Mouse (Mus musculus): ENCODE results near the gene Bdh2.

The Bdh2 gene

DNA sequence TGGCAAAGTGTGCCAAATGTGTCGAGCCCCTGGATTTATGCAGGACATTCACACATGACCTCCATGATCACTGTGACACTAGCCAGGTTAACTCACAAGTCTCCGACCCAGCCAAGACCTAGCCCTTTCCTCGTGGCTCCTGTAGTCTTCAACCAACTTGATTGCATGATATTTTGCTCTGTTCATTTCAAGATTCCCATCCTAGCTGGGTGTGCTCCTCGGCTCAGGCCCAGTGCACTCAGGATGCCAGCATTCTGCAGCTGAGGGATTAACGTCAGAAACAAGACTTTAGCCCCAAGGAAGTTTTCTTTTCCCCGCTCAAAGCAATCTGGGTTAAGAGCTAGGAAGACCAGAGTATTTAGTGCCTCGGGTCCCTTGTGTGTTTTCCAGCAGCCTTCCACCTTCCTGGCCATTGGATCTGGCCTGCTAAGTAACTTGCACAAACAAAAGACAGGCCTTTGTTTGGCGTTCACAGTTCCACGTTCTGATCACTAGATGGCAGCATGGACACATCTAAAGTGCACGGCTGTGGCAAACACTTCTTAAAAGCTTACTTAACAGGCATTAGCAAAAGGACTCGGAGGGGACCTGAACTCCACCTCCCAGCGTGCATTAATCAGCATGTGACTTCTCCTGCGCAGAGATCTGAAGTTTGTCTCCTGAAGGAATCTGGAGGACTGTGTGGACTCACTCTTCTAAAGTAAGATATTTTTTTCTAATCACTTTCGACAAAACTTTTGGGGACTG, at the start of gene Bdh2:
Gene Bdh2 (plus strand): TSS at position 553 of the 747 bp plus-strand sequence.
- in situ Hi-C loops (cut with MboI; ENCODE audit: unreplicated experiment in 2 of 2): no loop called here

- in situ Hi-C loops (cut with MboI; ENCODE audit: unreplicated experiment in 2 of 2): no loop called here
Observed at GRCm38 (mm10) chr3:135232058-135232457, 49.0 kb upstream of the Bdh2 start.

GRCm38 (mm10) chr3:135232462-135232861, 48.6 kb upstream of the Bdh2 start:
- in situ Hi-C loops (cut with MboI; ENCODE audit: unreplicated experiment in 2 of 2): no loop called here

DNA sequence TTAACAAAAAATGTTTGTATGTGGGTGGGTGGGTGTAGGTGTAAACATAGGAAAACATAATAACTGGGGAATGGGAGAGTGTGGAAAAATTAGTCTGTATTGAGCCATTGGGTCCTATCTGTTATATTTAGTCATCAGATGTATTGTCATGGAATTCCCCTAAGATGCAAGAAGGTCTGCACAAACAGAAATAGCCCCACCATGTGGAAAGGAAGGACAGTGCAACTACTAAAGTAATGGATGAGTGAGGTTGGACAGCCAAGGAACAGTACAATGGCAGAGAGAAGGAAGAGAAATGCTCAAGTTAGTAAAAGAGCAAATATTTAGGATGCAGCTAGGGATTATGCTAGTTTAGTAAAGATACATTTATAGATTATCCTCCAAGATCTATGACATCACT, 35.3 kb upstream of the Bdh2 start:
- in situ Hi-C loops (cut with MboI; ENCODE audit: unreplicated experiment in 2 of 2): loop anchor here in 1 of 2 experiments (5.0 kb wide), 1 partner anchor 528 kb away; no protein-coding TSS in a partner anchor

GRCm38 (mm10) chr3:135246828-135247227, 34.2 kb upstream of the Bdh2 start:
- in situ Hi-C loops (cut with MboI; ENCODE audit: unreplicated experiment in 2 of 2): loop anchor here in 1 of 2 experiments (5.0 kb wide), 1 partner anchor 530 kb away; no protein-coding TSS in a partner anchor

- in situ Hi-C loops (cut with MboI; ENCODE audit: unreplicated experiment in 2 of 2): loop anchor here in 1 of 2 experiments (5.0 kb wide), 1 partner anchor 532 kb away; no protein-coding TSS in a partner anchor
Observed at GRCm38 (mm10) chr3:135249104-135249503, 31.9 kb upstream of the Bdh2 start.

DNA sequence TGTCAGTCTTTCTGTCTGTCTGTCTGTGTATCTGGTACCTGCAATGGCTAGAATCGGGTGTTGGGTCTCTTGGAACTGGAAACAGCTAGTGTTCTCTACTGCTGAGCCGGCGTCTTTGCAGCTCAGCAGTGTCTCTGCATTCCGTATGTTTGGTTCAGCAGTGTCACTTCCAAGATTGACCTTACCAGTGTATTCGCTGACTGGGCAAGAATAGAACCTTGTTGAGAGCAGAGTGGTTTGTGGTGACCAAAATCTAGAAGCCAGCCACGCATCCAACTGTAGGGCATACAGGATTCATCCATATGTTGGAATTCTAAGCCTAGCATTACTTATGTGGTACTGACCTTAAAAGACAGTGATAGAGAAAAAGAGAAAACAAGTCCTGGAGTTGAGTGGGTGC, 29.2 kb upstream of the Bdh2 start:
- in situ Hi-C loops (cut with MboI; ENCODE audit: unreplicated experiment in 2 of 2): no loop called here

GRCm38 (mm10) chr3:135254784-135255183, 26.2 kb upstream of the Bdh2 start:
- in situ Hi-C loops (cut with MboI; ENCODE audit: unreplicated experiment in 2 of 2): no loop called here

GRCm38 (mm10) chr3:135258919-135259318, 22.1 kb upstream of the Bdh2 start:
- in situ Hi-C loops (cut with MboI; ENCODE audit: unreplicated experiment in 2 of 2): no loop called here

- in situ Hi-C loops (cut with MboI; ENCODE audit: unreplicated experiment in 2 of 2): no loop called here
Observed at GRCm38 (mm10) chr3:135260233-135260632, 20.8 kb upstream of the Bdh2 start.

- in situ Hi-C loops (cut with MboI; ENCODE audit: unreplicated experiment in 2 of 2): no loop called here
Observed at GRCm38 (mm10) chr3:135268616-135269015, 12.4 kb upstream of the Bdh2 start.

DNA sequence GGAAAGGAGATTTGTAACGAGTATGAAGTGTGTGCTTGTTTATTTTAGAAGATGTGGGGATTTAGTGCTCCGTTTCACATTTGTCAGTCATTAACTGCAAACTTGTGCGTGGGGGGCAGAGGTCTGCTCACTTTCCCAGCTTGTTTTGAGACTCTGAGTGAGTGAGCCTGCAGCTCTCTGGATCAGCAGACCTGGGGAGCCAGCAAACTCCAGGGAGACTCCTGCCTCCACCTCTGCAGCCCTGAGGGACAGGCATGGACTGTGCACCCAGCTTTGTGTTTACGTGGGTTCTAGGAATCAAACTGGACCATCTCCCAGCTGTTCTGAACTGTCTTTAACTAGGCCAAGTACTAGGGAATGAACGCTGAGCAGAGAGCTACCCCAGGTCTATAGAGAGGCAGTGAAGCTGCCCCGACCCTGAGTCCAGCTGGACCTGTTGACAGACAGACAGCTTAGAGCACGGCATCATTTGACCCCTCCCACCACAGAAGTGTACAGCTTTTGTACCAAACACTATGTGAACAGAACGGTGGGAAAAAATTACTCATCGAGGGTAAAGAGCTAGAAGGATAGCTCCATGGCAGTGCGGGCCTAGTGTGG, 11.5 kb upstream of the Bdh2 start:
- in situ Hi-C loops (cut with MboI; ENCODE audit: unreplicated experiment in 2 of 2): no loop called here

DNA sequence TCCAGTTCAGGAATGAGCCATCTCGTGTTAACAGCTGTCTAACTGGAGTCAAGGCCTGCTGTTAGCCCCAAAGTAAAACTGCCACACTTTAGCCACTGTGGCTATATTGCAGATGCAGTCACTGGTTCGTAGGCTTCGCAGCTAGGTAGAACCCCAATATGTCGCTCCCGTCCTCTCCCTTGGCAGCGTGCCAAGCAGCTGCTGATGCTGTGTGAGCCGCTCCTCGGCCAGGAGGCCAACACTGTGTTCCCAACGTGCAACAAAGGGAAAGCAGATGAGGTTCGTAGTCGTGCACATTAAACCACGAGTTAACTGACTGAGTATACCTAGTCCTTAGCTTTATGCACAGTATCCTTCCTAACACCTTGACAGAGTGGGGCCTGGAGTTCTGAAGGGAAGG, 8.4 kb upstream of the Bdh2 start:
- in situ Hi-C loops (cut with MboI; ENCODE audit: unreplicated experiment in 2 of 2): no loop called here

DNA sequence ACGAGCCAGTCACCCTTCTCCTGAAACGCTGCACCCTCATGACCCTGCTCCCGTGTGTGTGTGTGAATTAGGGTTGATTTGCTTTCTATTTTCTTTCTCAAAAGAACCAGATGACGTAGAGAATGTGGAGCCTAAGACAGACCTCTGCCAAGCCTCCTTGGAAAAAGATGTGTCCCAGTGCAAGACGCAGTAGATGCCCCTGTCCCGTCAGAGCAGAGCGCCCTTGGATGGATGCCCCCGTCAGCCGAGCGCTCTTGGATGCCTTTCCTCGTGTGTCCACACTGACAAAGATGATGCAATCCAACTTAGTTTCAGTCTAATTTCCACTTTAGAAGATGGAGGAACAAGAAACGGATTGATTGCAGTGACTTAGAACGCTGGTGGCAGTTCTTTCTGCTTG, 8.0 kb upstream of the Bdh2 start:
- in situ Hi-C loops (cut with MboI; ENCODE audit: unreplicated experiment in 2 of 2): no loop called here

DNA sequence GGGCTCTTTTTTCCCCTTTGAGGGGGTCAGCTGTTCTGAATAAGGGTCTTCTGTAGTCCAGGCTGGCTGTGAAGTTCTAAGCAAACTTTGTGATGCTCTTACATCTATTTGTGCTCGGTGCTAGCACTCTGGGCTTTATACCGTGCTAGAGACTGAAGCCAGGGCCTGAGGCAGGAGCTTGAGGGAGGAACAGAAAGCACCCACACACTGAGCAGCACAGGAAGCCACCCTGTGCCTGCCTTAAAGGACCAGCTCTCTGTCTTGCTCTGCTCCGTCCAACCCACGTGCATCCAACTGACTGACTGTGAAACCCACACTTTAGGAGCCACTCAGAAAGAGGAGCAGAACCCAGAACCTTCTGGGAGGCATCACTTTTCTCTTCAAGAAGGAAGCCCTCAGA, 861 bp upstream of the Bdh2 start:
- in situ Hi-C loops (cut with MboI; ENCODE audit: unreplicated experiment in 2 of 2): no loop called here

DNA sequence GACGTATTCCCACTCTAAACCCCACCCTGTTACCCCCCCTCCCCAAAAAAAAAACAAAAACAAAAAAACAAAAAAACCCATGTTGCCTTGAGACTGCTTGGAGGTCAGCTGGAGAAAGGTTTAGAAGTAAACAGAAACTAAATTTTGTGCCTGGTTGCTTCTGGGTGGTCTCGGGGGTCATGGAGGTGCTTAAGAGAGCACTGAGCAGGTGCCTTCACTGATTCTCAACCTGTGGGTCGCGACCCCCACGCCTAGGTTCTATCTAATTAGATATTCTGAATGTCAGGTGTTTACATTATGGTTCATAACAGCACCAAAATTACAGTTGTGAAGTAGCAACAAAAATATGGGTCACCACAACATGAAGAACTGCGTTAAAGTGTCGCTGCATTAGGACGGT, 680 bp downstream of the Bdh2 start:
- in situ Hi-C loops (cut with MboI; ENCODE audit: unreplicated experiment in 2 of 2): no loop called here

GRCm38 (mm10) chr3:135285256-135285655, 4.2 kb downstream of the Bdh2 start:
- in situ Hi-C loops (cut with MboI; ENCODE audit: unreplicated experiment in 2 of 2): loop anchor here in 1 of 2 experiments (5.0 kb wide), 1 partner anchor 447 kb away; no protein-coding TSS in a partner anchor

DNA sequence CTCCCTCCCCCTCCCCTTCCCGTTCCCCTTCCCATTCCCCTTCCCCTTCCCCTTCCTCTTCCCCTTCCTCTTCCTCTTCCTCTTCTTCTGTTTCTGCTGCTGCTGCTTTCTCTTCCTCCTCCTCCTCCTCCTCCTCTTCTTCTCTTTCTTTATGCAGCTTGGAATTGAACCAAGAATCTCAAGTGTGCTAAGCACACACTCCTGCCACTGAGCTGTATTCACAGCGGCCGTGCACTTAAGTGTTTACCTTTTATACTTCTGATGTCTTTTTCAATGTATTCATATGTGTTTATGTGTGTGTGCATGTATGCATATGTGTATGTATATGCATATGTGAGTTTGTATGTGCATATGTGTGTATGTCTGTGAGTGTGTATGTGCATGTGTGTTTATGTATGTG, 4.8 kb downstream of the Bdh2 start:
- in situ Hi-C loops (cut with MboI; ENCODE audit: unreplicated experiment in 2 of 2): loop anchor here in 1 of 2 experiments (5.0 kb wide), 1 partner anchor 446 kb away; no protein-coding TSS in a partner anchor

DNA sequence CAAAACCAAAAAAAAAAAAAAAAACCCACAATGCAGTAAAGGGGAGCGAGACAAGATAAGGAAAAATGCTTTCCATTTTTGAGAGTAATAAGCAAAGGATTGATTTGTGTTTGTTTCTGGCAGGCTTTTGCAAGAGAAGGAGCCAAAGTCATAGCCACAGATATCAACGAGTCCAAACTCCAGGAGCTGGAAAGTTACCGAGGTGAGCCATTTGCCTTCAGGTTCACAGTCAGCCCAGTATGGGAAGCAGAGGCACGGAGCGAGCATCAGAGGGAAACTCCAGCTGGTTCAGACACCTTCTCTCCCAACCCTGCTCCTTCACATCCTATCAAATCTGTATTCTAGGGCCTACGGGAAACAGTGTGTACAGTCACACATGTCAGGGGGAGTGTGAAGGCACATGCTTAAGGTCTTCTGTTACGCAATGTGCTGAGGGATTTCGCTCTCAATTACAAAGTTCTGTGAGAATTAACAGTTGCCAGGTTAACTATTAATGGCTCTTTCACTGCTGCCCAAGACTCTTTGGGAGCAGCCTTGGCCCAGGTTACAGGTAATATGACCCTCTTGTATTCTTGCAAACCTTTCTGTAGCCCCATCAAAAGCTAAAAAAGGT, 7.2 kb downstream of the Bdh2 start:
- in situ Hi-C loops (cut with MboI; ENCODE audit: unreplicated experiment in 2 of 2): loop anchor here in 1 of 2 experiments (5.0 kb wide), 1 partner anchor 444 kb away; no protein-coding TSS in a partner anchor

DNA sequence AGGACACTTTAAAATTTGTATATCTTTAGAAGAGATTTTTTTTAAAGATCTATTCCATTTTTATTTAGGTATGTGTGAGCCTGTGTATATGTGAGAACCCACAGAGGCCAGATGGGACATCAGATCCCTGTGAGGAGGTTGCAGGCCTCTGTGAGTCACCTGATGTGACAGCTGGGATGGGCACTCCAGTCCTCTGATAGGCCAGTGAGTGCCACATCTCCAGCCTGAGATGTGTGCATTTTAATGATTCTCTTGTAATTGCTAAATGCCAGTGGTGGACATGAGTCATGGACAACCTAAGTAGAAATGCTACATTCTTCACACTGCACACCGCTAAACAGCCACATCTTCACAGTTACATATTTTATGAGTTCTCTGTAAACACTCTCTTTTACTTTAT, 8.1 kb downstream of the Bdh2 start:
- in situ Hi-C loops (cut with MboI; ENCODE audit: unreplicated experiment in 2 of 2): loop anchor here in 1 of 2 experiments (5.0 kb wide), 1 partner anchor 443 kb away; no protein-coding TSS in a partner anchor

- in situ Hi-C loops (cut with MboI; ENCODE audit: unreplicated experiment in 2 of 2): loop anchor here (5.0 kb wide), 4 partner anchors 107 to 437 kb away; no protein-coding TSS in a partner anchor
Observed at GRCm38 (mm10) chr3:135290249-135290894, 9.4 kb downstream of the Bdh2 start.
